Mouse (Mus musculus) urinary bladder, adult 2 months (tissue): ENCODE measurements around the gene Ap1b1. TPM values are rescaled to one million over a fixed set of nuclear protein-coding genes. Genes with fewer than 3 reads are reported as not detected.
"Not testable (repeated sequence)": the region's sequence is repeated elsewhere in the genome, so short reads cannot be mapped to it uniquely, and the experiment has no call there.

Source experiments
- DNase-seq: peaks from one replicate; pipeline ENCODE4 v3.0.0; 2022; ENCODE audit warnings: low spot score
- polyA plus RNA-seq: library from polyadenylated mRNA; depleted of rRNA; stranded (reverse); fragments of >200 nt; gene quantifications from 2 replicates; pipeline ENCODE4 v1.2.3, GENCODE M21; 2012; rRNA removed

Ap1b1 gene
- polyA plus RNA-seq, 1 experiment = 63.1 TPM

- no peak for DNase-seq
Measured at GRCm38 (mm10) chr11:5062326-5062725, 75.7 kb downstream of the Ap1b1 start.

- no peak for DNase-seq
Measured at GRCm38 (mm10) chr11:5062860-5063505, 76.4 kb downstream of the Ap1b1 start.

- peak; percentile 48 for DNase-seq
Measured at GRCm38 (mm10) chr11:5063561-5064281, 77.1 kb downstream of the Ap1b1 start.

- no peak for DNase-seq
Measured at GRCm38 (mm10) chr11:5064282-5065055, 77.8 kb downstream of the Ap1b1 start.

GRCm38 (mm10) chr11:5065056-5065821, 78.6 kb downstream of the Ap1b1 start, which contains the start of gene Gas2l1:
Gene Gas2l1 (minus strand): TSS chr11:5065327.
- DNase-seq = peak; percentile 80

GRCm38 (mm10) chr11:5067063-5067462, 80.4 kb downstream of the Ap1b1 start:
- no peak for DNase-seq

- no peak for DNase-seq
Measured at GRCm38 (mm10) chr11:5068126-5068971, 81.7 kb downstream of the Ap1b1 start.

- no peak for DNase-seq
Measured at GRCm38 (mm10) chr11:5074882-5075281, 88.3 kb downstream of the Ap1b1 start.

GRCm38 (mm10) chr11:5075760-5076159, 89.1 kb downstream of the Ap1b1 start:
- no peak for DNase-seq

- DNase-seq = not testable (repeated sequence)
Measured at GRCm38 (mm10) chr11:5076843-5077242, 90.2 kb downstream of the Ap1b1 start.

- no peak for DNase-seq
Measured at GRCm38 (mm10) chr11:5089147-5089546, 102.5 kb downstream of the Ap1b1 start.

GRCm38 (mm10) chr11:5091706-5092105, 105.1 kb downstream of the Ap1b1 start:
- no peak for DNase-seq

Other genes starting within 250 kb of the Ap1b1 start
- 0.46 and 0.65 TPM in 2 replicates for gene Cabp7, start 240.0 kb upstream of the Ap1b1 start, polyA plus RNA-seq
- gene Nf2, start 137.3 kb upstream of the Ap1b1 start, polyA plus RNA-seq = 46.5 and 50.9 TPM in 2 replicates
- gene Nipsnap1, start 112.9 kb upstream of the Ap1b1 start, polyA plus RNA-seq = 20.6 and 21.4 TPM in 2 replicates
- 34.2 and 35.6 TPM in 2 replicates for gene Thoc5, start 91.5 kb upstream of the Ap1b1 start, polyA plus RNA-seq
- gene Nefh, start 38.8 kb upstream of the Ap1b1 start, polyA plus RNA-seq = 0.26 and 0.40 TPM in 2 replicates
- gene Rasl10a, start 71.3 kb downstream of the Ap1b1 start, polyA plus RNA-seq = 2.0 and 3.6 TPM in 2 replicates
- 45.8 and 50.5 TPM in 2 replicates for gene Gas2l1, start 78.5 kb downstream of the Ap1b1 start, polyA plus RNA-seq
- 17.5 and 20.1 TPM in 2 replicates for gene Rhbdd3, start 112.1 kb downstream of the Ap1b1 start, polyA plus RNA-seq
- 248 and 346 TPM in 2 replicates for gene Ewsr1, start 112.4 kb downstream of the Ap1b1 start, polyA plus RNA-seq
- gene Emid1, start 165.4 kb downstream of the Ap1b1 start, polyA plus RNA-seq = 68.2 and 97.0 TPM in 2 replicates